In the genomic region with DNA sequence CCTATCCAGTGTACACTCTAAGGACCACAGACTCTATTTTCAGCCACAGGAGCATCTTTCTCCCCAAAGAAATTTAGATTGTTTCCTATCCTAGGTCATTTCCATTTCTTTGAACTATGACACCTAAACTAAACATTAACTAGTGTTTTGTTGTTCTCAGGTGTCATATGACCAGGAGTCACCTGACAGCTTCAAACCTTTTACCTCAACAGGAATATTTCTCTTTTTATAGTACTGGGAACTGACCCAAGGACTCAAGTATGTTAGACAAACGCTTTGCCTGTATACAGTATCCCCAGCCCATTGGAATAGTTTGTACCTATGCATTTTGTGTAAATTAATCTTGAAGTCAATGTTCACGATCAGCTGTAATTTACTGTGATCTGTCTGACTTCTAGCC, we compare ENCODE assay signal across 30 mouse cellular contexts. TPM values are rescaled to one million over a fixed set of nuclear protein-coding genes. Genes with fewer than 3 reads are reported as not detected.
A peak's percentile ranks its signal among the peaks of the same experiment; 100 is the strongest.
DNase-seq lines count a peak whose midpoint lies in the region; ATAC-seq and TF ChIP-seq lines count a peak whose summit lies in the region.
"Had no signal": no experiment of that assay in that cellular context is flagged by ENCODE, and none has a peak within 500 bp of the region (broad histone marks: within the 10 kb centered on the region; RNA-seq: fewer than 3 reads in every experiment).

No protein-coding gene starts in this region.

- peak overlapping the region; percentile 100 for H3K27ac ChIP-seq in kidney, adult 2 months (ENCODE audit: insufficient read depth, low read depth, low read length)
- H3K27ac ChIP-seq in kidney, embryonic 14.5 days (ENCODE audit: low read depth, low read length): no peak overlapping the region
- peak overlapping the region; percentile 94 for H3K27ac ChIP-seq in liver, adult 2 months (replicated peaks; ENCODE audit: insufficient read depth, low read depth, low read length)
- H3K27ac ChIP-seq in liver, embryonic 12.5 days: no peak overlapping the region
- H3K27ac ChIP-seq in kidney, postnatal 0 days: no peak overlapping the region
- H3K27ac ChIP-seq in liver, postnatal 0 days (ENCODE audit: low read depth): peak overlapping the region; percentile 97
- H3K27ac ChIP-seq in forebrain, embryonic 11.5 days (ENCODE audit: low read depth, low read length): no peak overlapping the region
- H3K27ac ChIP-seq in midbrain, embryonic 11.5 days (ENCODE audit: low read depth, low read length): no peak overlapping the region
- H3K27ac ChIP-seq: embryonic facial prominence, embryonic 10.5 days; embryonic facial prominence, embryonic 15.5 days; forebrain, embryonic 13.5 days; hindbrain, embryonic 13.5 days; limb, embryonic 12.5 days; midbrain, embryonic 13.5 days; neural tube, embryonic 13.5 days had no signal

- H3K36me3 ChIP-seq in kidney, adult 2 months (ENCODE audit: control insufficient read depth, insufficient read depth, low read length): no peaks in the 10 kb centered on the region; the same call in 1 of the 2 replicates
- H3K36me3 ChIP-seq in kidney, embryonic 14.5 days (ENCODE audit: control insufficient read depth, insufficient read depth, low read length): peaks cover 16% of the 10 kb centered on the region; the same call in 1 of the 2 replicates
- H3K36me3 ChIP-seq in liver, adult 2 months (ENCODE audit: control insufficient read depth, insufficient read depth, low read length): peaks cover 18% of the 10 kb centered on the region
- peaks cover 50% of the 10 kb centered on the region for H3K36me3 ChIP-seq in liver, embryonic 12.5 days
- peaks cover 10% of the 10 kb centered on the region; the same call in 1 of the 2 replicates for H3K36me3 ChIP-seq in kidney, postnatal 0 days (ENCODE audit: insufficient read depth, low read length)
- peaks cover 21% of the 10 kb centered on the region for H3K36me3 ChIP-seq in liver, postnatal 0 days (replicated peaks; ENCODE audit: insufficient read depth, low read length)
- H3K36me3 ChIP-seq in forebrain, embryonic 11.5 days (ENCODE audit: control insufficient read depth, insufficient read depth, low read length): no peaks in the 10 kb centered on the region; the same call in 1 of the 2 replicates
- peaks cover 6% of the 10 kb centered on the region; the same call in 1 of the 2 replicates for H3K36me3 ChIP-seq in midbrain, embryonic 11.5 days (ENCODE audit: control insufficient read depth, insufficient read depth, low read length)

- H3K4me2 ChIP-seq in kidney, embryonic 14.5 days (replicated peaks; ENCODE audit: low read depth, low read length): no peak overlapping the region
- no peak overlapping the region for H3K4me2 ChIP-seq in liver, embryonic 12.5 days
- H3K4me2 ChIP-seq in kidney, postnatal 0 days (ENCODE audit: low read length): peak overlapping the region; percentile 2; the same call in 1 of the 2 replicates
- peak overlapping the region; percentile 36 for H3K4me2 ChIP-seq in liver, postnatal 0 days (ENCODE audit: low read depth, low read length)
- no peak overlapping the region for H3K4me2 ChIP-seq in forebrain, embryonic 11.5 days (ENCODE audit: low read depth, low read length, severe bottlenecking)
- no peak overlapping the region for H3K4me2 ChIP-seq in midbrain, embryonic 11.5 days
- H3K4me2 ChIP-seq: embryonic facial prominence, embryonic 15.5 days; forebrain, embryonic 13.5 days; heart, embryonic 12.5 days; hindbrain, embryonic 13.5 days; limb, embryonic 12.5 days; midbrain, embryonic 13.5 days; neural tube, embryonic 13.5 days; stomach, embryonic 15.5 days had no signal

- peak overlapping the region; percentile 14; the same call in 1 of the 2 replicates for H3K4me3 ChIP-seq in kidney, adult 2 months (ENCODE audit: insufficient read depth, low read depth, low read length)
- no peak overlapping the region for H3K4me3 ChIP-seq in kidney, embryonic 14.5 days (ENCODE audit: low read length)
- H3K4me3 ChIP-seq in liver, adult 2 months (ENCODE audit: insufficient read depth, low read depth, low read length): peak overlapping the region; percentile 48
- H3K4me3 ChIP-seq in liver, embryonic 12.5 days: no peak overlapping the region
- H3K4me3 ChIP-seq in kidney, postnatal 0 days (replicated peaks; ENCODE audit: low read depth, low read length): no peak overlapping the region
- H3K4me3 ChIP-seq in liver, postnatal 0 days (ENCODE audit: low read depth, low read length): no peak overlapping the region
- no peak overlapping the region for H3K4me3 ChIP-seq in forebrain, embryonic 11.5 days (ENCODE audit: low read depth, low read length)
- H3K4me3 ChIP-seq in midbrain, embryonic 11.5 days (ENCODE audit: low read depth, low read length): no peak overlapping the region
- H3K4me3 ChIP-seq: embryonic facial prominence, embryonic 10.5 days; embryonic facial prominence, embryonic 15.5 days; forebrain, embryonic 13.5 days; heart, embryonic 12.5 days; hindbrain, embryonic 13.5 days; limb, embryonic 12.5 days; megakaryocyte, embryonic 14.5 days; midbrain, embryonic 13.5 days; neural tube, embryonic 13.5 days; stomach, embryonic 15.5 days had no signal

- no peak for TF ChIP-seq POLR2A in kidney, adult 2 months (IDR thresholded peaks at IDR 0.05; ENCODE audit: low read depth, low read length)
- TF ChIP-seq POLR2A in liver, adult 2 months (IDR thresholded peaks at IDR 0.05; ENCODE audit: extremely low read depth, insufficient read depth, low read length): no peak

- ATAC-seq in kidney, embryonic 14.5 days (ENCODE audit: low FRiP score, low TSS enrichment): no peak
- no peak for ATAC-seq in liver, embryonic 12.5 days
- ATAC-seq in kidney, postnatal 0 days (replicated peaks; ENCODE audit: low FRiP score, low read depth): no peak
- ATAC-seq in liver, postnatal 0 days: peak; percentile 43
- ATAC-seq in forebrain, embryonic 11.5 days (replicated peaks; ENCODE audit: low FRiP score): no peak
- ATAC-seq in midbrain, embryonic 11.5 days (ENCODE audit: low FRiP score): no peak
- ATAC-seq: forebrain, embryonic 13.5 days; lung, postnatal 0 days; midbrain, embryonic 13.5 days had no signal

- no peaks in the 10 kb centered on the region for H3K27me3 ChIP-seq in kidney, adult 2 months (replicated peaks; ENCODE audit: control insufficient read depth, insufficient read depth, low read length)
- no peaks in the 10 kb centered on the region for H3K27me3 ChIP-seq in kidney, embryonic 14.5 days (ENCODE audit: control insufficient read depth, insufficient read depth, low read length)
- H3K27me3 ChIP-seq in liver, adult 2 months (ENCODE audit: control insufficient read depth, insufficient read depth, low read length): no peaks in the 10 kb centered on the region
- H3K27me3 ChIP-seq in liver, embryonic 12.5 days (replicated peaks): no peaks in the 10 kb centered on the region
- no peaks in the 10 kb centered on the region for H3K27me3 ChIP-seq in kidney, postnatal 0 days (ENCODE audit: insufficient read depth, low read length)
- H3K27me3 ChIP-seq in liver, postnatal 0 days (ENCODE audit: insufficient read depth, low read length): no peaks in the 10 kb centered on the region
- H3K27me3 ChIP-seq in forebrain, embryonic 11.5 days (ENCODE audit: control insufficient read depth, insufficient read depth, low read length): no peaks in the 10 kb centered on the region
- no peaks in the 10 kb centered on the region for H3K27me3 ChIP-seq in midbrain, embryonic 11.5 days (ENCODE audit: control insufficient read depth, insufficient read depth, low read length)
- H3K27me3 ChIP-seq: embryonic facial prominence, embryonic 15.5 days; forebrain, embryonic 13.5 days; heart, embryonic 12.5 days; hindbrain, embryonic 13.5 days; limb, embryonic 12.5 days; megakaryocyte, embryonic 14.5 days; midbrain, embryonic 13.5 days; neural tube, embryonic 13.5 days; stomach, embryonic 15.5 days had no signal

- no peak overlapping the region for H3K9ac ChIP-seq in kidney, embryonic 14.5 days (ENCODE audit: low read depth, low read length)
- peak overlapping the region; percentile 79 for H3K9ac ChIP-seq in liver, adult 2 months (ENCODE audit: low read depth, low read length)
- no peak overlapping the region for H3K9ac ChIP-seq in liver, embryonic 12.5 days
- no peak overlapping the region for H3K9ac ChIP-seq in kidney, postnatal 0 days (ENCODE audit: low read depth, low read length)
- H3K9ac ChIP-seq in liver, postnatal 0 days (replicated peaks): no peak overlapping the region
- no peak overlapping the region for H3K9ac ChIP-seq in forebrain, embryonic 11.5 days (ENCODE audit: low read length)
- no peak overlapping the region for H3K9ac ChIP-seq in midbrain, embryonic 11.5 days (ENCODE audit: low read length)
- H3K9ac ChIP-seq: embryonic facial prominence, embryonic 15.5 days; forebrain, embryonic 13.5 days; heart, embryonic 12.5 days; hindbrain, embryonic 13.5 days; limb, embryonic 12.5 days; midbrain, embryonic 13.5 days; neural tube, embryonic 13.5 days; stomach, embryonic 15.5 days had no signal

- H3K79me2 ChIP-seq in liver, adult 2 months (ENCODE audit: control insufficient read depth, insufficient read depth, low read length): peaks cover 37% of the 10 kb centered on the region; the same call in 1 of the 2 replicates

- no peak for TF ChIP-seq CTCF in kidney, adult 2 months (conservative IDR thresholded peaks at IDR 0.05; ENCODE audit: insufficient read depth, insufficient read length, low read depth, low read length)
- TF ChIP-seq CTCF in liver, adult 2 months (IDR thresholded peaks at IDR 0.05; ENCODE audit: low read depth, low read length): no peak
- TF ChIP-seq CTCF in kidney, postnatal 0 days (IDR thresholded peaks at IDR 0.05; ENCODE audit: low read depth): no peak
- TF ChIP-seq CTCF in liver, postnatal 0 days (IDR thresholded peaks at IDR 0.05; ENCODE audit: low read depth): no peak

- 21% methylated on average over 2 of the region's 2 CpGs for whole genome bisulfite sequencing in kidney, adult 2 months
- 41% methylated on average over 2 of the region's 2 CpGs for WGBS in kidney, embryonic 14.5 days
- WGBS in liver, adult 2 months: 32% methylated on average over 2 of the region's 2 CpGs
- WGBS in liver, embryonic 12.5 days (ENCODE audit: insufficient replicate concordance): 83% methylated on average over 2 of the region's 2 CpGs
- 30% methylated on average over 2 of the region's 2 CpGs for WGBS in kidney, postnatal 0 days
- WGBS in liver, postnatal 0 days (ENCODE audit: insufficient replicate concordance): 64% methylated on average over 2 of the region's 2 CpGs
- WGBS in forebrain, embryonic 11.5 days: 86% methylated on average over 2 of the region's 2 CpGs
- WGBS in midbrain, embryonic 11.5 days: 91% methylated on average over 2 of the region's 2 CpGs

- H3K4me1 ChIP-seq in kidney, adult 2 months (ENCODE audit: control insufficient read depth, insufficient read depth, low read length): peaks cover 46% of the 10 kb centered on the region
- H3K4me1 ChIP-seq in kidney, embryonic 14.5 days (ENCODE audit: control insufficient read depth, insufficient read depth, low read length): no peaks in the 10 kb centered on the region
- peaks cover 32% of the 10 kb centered on the region for H3K4me1 ChIP-seq in liver, adult 2 months (ENCODE audit: control insufficient read depth, insufficient read depth, low read length)
- H3K4me1 ChIP-seq in liver, embryonic 12.5 days: peaks cover 40% of the 10 kb centered on the region
- peaks cover 5% of the 10 kb centered on the region for H3K4me1 ChIP-seq in kidney, postnatal 0 days (replicated peaks; ENCODE audit: insufficient read depth, low read length)
- H3K4me1 ChIP-seq in liver, postnatal 0 days (ENCODE audit: insufficient read depth): peaks cover 16% of the 10 kb centered on the region
- H3K4me1 ChIP-seq in forebrain, embryonic 11.5 days (replicated peaks; ENCODE audit: control insufficient read depth, insufficient read depth, low read length): no peaks in the 10 kb centered on the region
- no peaks in the 10 kb centered on the region for H3K4me1 ChIP-seq in midbrain, embryonic 11.5 days (ENCODE audit: control insufficient read depth, insufficient read depth, low read length)
- H3K4me1 ChIP-seq: embryonic facial prominence, embryonic 15.5 days had no signal

- TF ChIP-seq EP300 in liver, postnatal 0 days (IDR thresholded peaks at IDR 0.05; ENCODE audit: low read depth): no peak; the same call in 1 of the 2 replicates

- peak; percentile 90 for DNase-seq in kidney, adult 2 months
- peak; percentile 94 for DNase-seq in liver, adult 2 months (ENCODE audit: extremely low read depth, low read depth, low spot score)
- no peak for DNase-seq in kidney, postnatal 0 days (ENCODE audit: low spot score)
- DNase-seq in liver, postnatal 0 days: no peak
- DNase-seq in forebrain, embryonic 11.5 days (ENCODE audit: low spot score): no peak
- no peak for DNase-seq in midbrain, embryonic 11.5 days (ENCODE audit: low spot score, missing footprints)
- DNase-seq: adrenal gland, adult 8-10 months; cerebellum, adult 8-10 months; cerebellum, postnatal 25 days; gastrocnemius, postnatal 10 days; heart, adult 11 months; heart, postnatal 4 days; layer of hippocampus, adult 9-11 months; lung, adult 18-20 months; lung, postnatal 4 days; thymus, postnatal 25 days had no signal

- no peaks in the 10 kb centered on the region for H3K9me3 ChIP-seq in kidney, embryonic 14.5 days (ENCODE audit: control insufficient read depth, low read length)
- no peaks in the 10 kb centered on the region for H3K9me3 ChIP-seq in liver, embryonic 12.5 days (replicated peaks)
- H3K9me3 ChIP-seq in kidney, postnatal 0 days (replicated peaks; ENCODE audit: low read length): no peaks in the 10 kb centered on the region
- H3K9me3 ChIP-seq in liver, postnatal 0 days (ENCODE audit: low read length): no peaks in the 10 kb centered on the region
- H3K9me3 ChIP-seq in forebrain, embryonic 11.5 days (ENCODE audit: control insufficient read depth, low read length): no peaks in the 10 kb centered on the region
- H3K9me3 ChIP-seq in midbrain, embryonic 11.5 days (ENCODE audit: control insufficient read depth, low read length): no peaks in the 10 kb centered on the region
- H3K9me3 ChIP-seq: embryonic facial prominence, embryonic 10.5 days; embryonic facial prominence, embryonic 15.5 days; forebrain, embryonic 13.5 days; G1E; heart, embryonic 12.5 days; hindbrain, embryonic 13.5 days; limb, embryonic 12.5 days; megakaryocyte, embryonic 14.5 days; midbrain, embryonic 13.5 days; neural tube, embryonic 13.5 days; stomach, embryonic 15.5 days had no signal

RNA-seq across cellular contexts. Expression of a gene that starts 7.0 kb away (rescaled TPM):
- polyA plus RNA-seq in kidney, adult 2 months (2012; rRNA removed): 299 and 319 TPM in 2 replicates
- polyA plus RNA-seq in kidney, embryonic 14.5 days (2014; fragmentation: Nextera tagmentation; extraction: Ambion mirVana): 111 and 130 TPM in 2 replicates
- total RNA-seq in liver, adult 2 months (2014; rRNA removed): 159 and 205 TPM in 2 replicates
- polyA plus RNA-seq in liver, adult 2 months (2012; rRNA removed): 209 and 211 TPM in 2 replicates
- 99.8 and 104 TPM in 2 replicates for polyA plus RNA-seq in liver, embryonic 12.5 days (2016; fragmentation: Nextera tagmentation; extraction: Ambion mirVana)
- polyA plus RNA-seq in kidney, postnatal 0 days (2015; fragmentation: Nextera tagmentation; extraction: Ambion mirVana): 300 and 305 TPM in 2 replicates
- 261 and 297 TPM in 2 replicates for polyA plus RNA-seq in liver, postnatal 0 days (2015; fragmentation: Nextera tagmentation; extraction: Ambion mirVana)
- polyA plus RNA-seq in forebrain, embryonic 11.5 days (2014; fragmentation: Nextera tagmentation; extraction: Ambion mirVana): 137 and 139 TPM in 2 replicates
- 152 and 155 TPM in 2 replicates for polyA plus RNA-seq in midbrain, embryonic 11.5 days (2014; fragmentation: Nextera tagmentation; extraction: Ambion mirVana)

RNA-seq across cellular contexts. Expression of a gene that starts 9.8 kb away (rescaled TPM):
- 31.1 and 34.6 TPM in 2 replicates for polyA plus RNA-seq in kidney, adult 2 months (2012; rRNA removed)
- polyA plus RNA-seq in kidney, embryonic 14.5 days (2014; fragmentation: Nextera tagmentation; extraction: Ambion mirVana): 10.5 and 22.0 TPM in 2 replicates
- 46.2 and 54.8 TPM in 2 replicates for total RNA-seq in liver, adult 2 months (2014; rRNA removed)
- 11.6 and 13.7 TPM in 2 replicates for polyA plus RNA-seq in liver, adult 2 months (2012; rRNA removed)
- polyA plus RNA-seq in liver, embryonic 12.5 days (2016; fragmentation: Nextera tagmentation; extraction: Ambion mirVana): 13.9 and 14.9 TPM in 2 replicates
- 16.1 and 17.5 TPM in 2 replicates for polyA plus RNA-seq in kidney, postnatal 0 days (2015; fragmentation: Nextera tagmentation; extraction: Ambion mirVana)
- 9.4 and 10.9 TPM in 2 replicates for polyA plus RNA-seq in liver, postnatal 0 days (2015; fragmentation: Nextera tagmentation; extraction: Ambion mirVana)
- 25.8 and 26.4 TPM in 2 replicates for polyA plus RNA-seq in forebrain, embryonic 11.5 days (2014; fragmentation: Nextera tagmentation; extraction: Ambion mirVana)
- 24.8 and 24.9 TPM in 2 replicates for polyA plus RNA-seq in midbrain, embryonic 11.5 days (2014; fragmentation: Nextera tagmentation; extraction: Ambion mirVana)

RNA-seq across cellular contexts. Expression of a gene that starts 52.7 kb away (rescaled TPM):
- polyA plus RNA-seq in kidney, adult 2 months (2012; rRNA removed): 23.8 and 26.7 TPM in 2 replicates
- 81.7 and 83.1 TPM in 2 replicates for polyA plus RNA-seq in kidney, embryonic 14.5 days (2014; fragmentation: Nextera tagmentation; extraction: Ambion mirVana)
- total RNA-seq in liver, adult 2 months (2014; rRNA removed): 5.3 and 6.2 TPM in 2 replicates
- polyA plus RNA-seq in liver, adult 2 months (2012; rRNA removed): 8.0 and 9.5 TPM in 2 replicates
- polyA plus RNA-seq in liver, embryonic 12.5 days (2016; fragmentation: Nextera tagmentation; extraction: Ambion mirVana): 12.0 and 12.5 TPM in 2 replicates
- 56.4 and 58.0 TPM in 2 replicates for polyA plus RNA-seq in kidney, postnatal 0 days (2015; fragmentation: Nextera tagmentation; extraction: Ambion mirVana)
- 6.9 and 8.8 TPM in 2 replicates for polyA plus RNA-seq in liver, postnatal 0 days (2015; fragmentation: Nextera tagmentation; extraction: Ambion mirVana)
- polyA plus RNA-seq in forebrain, embryonic 11.5 days (2014; fragmentation: Nextera tagmentation; extraction: Ambion mirVana): 139 and 150 TPM in 2 replicates
- polyA plus RNA-seq in midbrain, embryonic 11.5 days (2014; fragmentation: Nextera tagmentation; extraction: Ambion mirVana): 176 and 184 TPM in 2 replicates
- polyA plus RNA-seq: G1E had no signal

Comparison
In these comparisons a context has a peak if more than half of its experiments do, and no peak if none do; other contexts are left out.
1. DNase-seq: peak in kidney, adult 2 months (single experiment) and liver, adult 2 months (single experiment); none in kidney, postnatal 0 days (single experiment), liver, postnatal 0 days (single experiment), forebrain, embryonic 11.5 days (single experiment) and midbrain, embryonic 11.5 days (single experiment).
2. H3K27ac ChIP-seq: peak in kidney, adult 2 months (single experiment), liver, adult 2 months (single experiment) and liver, postnatal 0 days (single experiment); none in kidney, embryonic 14.5 days (single experiment), liver, embryonic 12.5 days (single experiment), kidney, postnatal 0 days (single experiment), forebrain, embryonic 11.5 days (single experiment) and midbrain, embryonic 11.5 days (single experiment).
3. H3K4me3 ChIP-seq: peak in kidney, adult 2 months (single experiment) and liver, adult 2 months (single experiment); none in kidney, embryonic 14.5 days (single experiment), liver, embryonic 12.5 days (single experiment), kidney, postnatal 0 days (single experiment), liver, postnatal 0 days (single experiment), forebrain, embryonic 11.5 days (single experiment) and midbrain, embryonic 11.5 days (single experiment).
4. H3K4me2 ChIP-seq: peak in kidney, postnatal 0 days (single experiment) and liver, postnatal 0 days (single experiment); none in kidney, embryonic 14.5 days (single experiment), liver, embryonic 12.5 days (single experiment), forebrain, embryonic 11.5 days (single experiment) and midbrain, embryonic 11.5 days (single experiment).